ENCODE assay signal across 15 mouse cellular contexts in the genomic region with DNA sequence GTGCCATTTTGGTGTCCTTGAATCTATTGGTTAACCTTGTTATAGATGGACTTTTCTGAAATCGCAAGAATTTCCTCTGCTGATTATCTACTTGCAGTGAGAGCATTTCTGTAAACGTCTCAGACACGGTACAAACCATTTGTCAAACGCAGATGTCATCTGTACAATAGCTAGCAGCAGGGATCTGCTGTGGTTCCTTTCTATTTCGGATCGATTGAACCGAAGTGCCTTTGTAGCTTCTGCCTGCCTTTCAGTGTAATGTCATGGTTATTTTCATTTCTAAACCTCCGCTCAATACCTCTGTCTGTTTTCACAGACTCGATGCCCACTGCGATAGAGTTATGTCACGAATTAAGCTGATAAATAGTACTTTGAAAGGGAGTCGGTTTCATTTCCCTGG.
A peak's percentile ranks its signal among the peaks of the same experiment; 100 is the strongest.
DNase-seq lines count a peak whose midpoint lies in the region; ATAC-seq and TF ChIP-seq lines count a peak whose summit lies in the region.
"Had no signal": no experiment of that assay in that cellular context is flagged by ENCODE, and none has a peak within 500 bp of the region (broad histone marks: within the 10 kb centered on the region; RNA-seq: fewer than 3 reads in every experiment).

No protein-coding gene starts in this region.

- peak; percentile 36 for DNase-seq in midbrain, embryonic 10.5 days (ENCODE audit: low spot score)
- no peak for DNase-seq in midbrain, postnatal 0 days (ENCODE audit: low spot score)
- no peak for DNase-seq in right cerebral cortex, adult 2 months (ENCODE audit: low spot score in 2 of 2)
- DNase-seq in kidney, adult 8-10 months = no peak
- DNase-seq in ovary, adult 18-20 months (ENCODE audit: low spot score) = no peak
- DNase-seq: adrenal gland, postnatal 36 days; cerebellum, adult 2 months; heart, adult 18-20 months; lung, embryonic 14.5 days had no signal

- H3K36me3 ChIP-seq in midbrain, embryonic 10.5 days = no peaks in the 10 kb centered on the region
- no peaks in the 10 kb centered on the region for H3K36me3 ChIP-seq in midbrain, postnatal 0 days (ENCODE audit: insufficient read depth, low read length)
- H3K36me3 ChIP-seq in hindbrain, embryonic 13.5 days = no peaks in the 10 kb centered on the region
- no peaks in the 10 kb centered on the region for H3K36me3 ChIP-seq in midbrain, embryonic 12.5 days
- H3K36me3 ChIP-seq: embryonic facial prominence, embryonic 12.5 days; G1E; limb, embryonic 15.5 days had no signal

- H3K9me3 ChIP-seq in midbrain, embryonic 10.5 days (replicated peaks) = no peaks in the 10 kb centered on the region
- no peaks in the 10 kb centered on the region for H3K9me3 ChIP-seq in midbrain, postnatal 0 days (ENCODE audit: low read length)
- H3K9me3 ChIP-seq in hindbrain, embryonic 13.5 days = no peaks in the 10 kb centered on the region
- H3K9me3 ChIP-seq in midbrain, embryonic 12.5 days = no peaks in the 10 kb centered on the region
- H3K9me3 ChIP-seq: embryonic facial prominence, embryonic 12.5 days; G1E; limb, embryonic 15.5 days had no signal

- TF ChIP-seq CTCF in midbrain, postnatal 0 days (IDR thresholded peaks at IDR 0.05) = no peak

- no peak overlapping the region for H3K27ac ChIP-seq in midbrain, embryonic 10.5 days (replicated peaks)
- H3K27ac ChIP-seq in midbrain, postnatal 0 days (ENCODE audit: low read depth, low read length) = no peak overlapping the region
- H3K27ac ChIP-seq in hindbrain, embryonic 13.5 days = no peak overlapping the region
- H3K27ac ChIP-seq in midbrain, embryonic 12.5 days (replicated peaks) = no peak overlapping the region
- H3K27ac ChIP-seq: embryonic facial prominence, embryonic 12.5 days; limb, embryonic 15.5 days had no signal

- peaks cover 41% of the 10 kb centered on the region for H3K4me1 ChIP-seq in midbrain, embryonic 10.5 days
- no peaks in the 10 kb centered on the region for H3K4me1 ChIP-seq in midbrain, postnatal 0 days (ENCODE audit: insufficient read depth, low read length)
- peaks cover 17% of the 10 kb centered on the region; the same call in 1 of the 2 replicates for H3K4me1 ChIP-seq in hindbrain, embryonic 13.5 days (replicated peaks)
- H3K4me1 ChIP-seq in midbrain, embryonic 12.5 days = peaks cover 13% of the 10 kb centered on the region
- H3K4me1 ChIP-seq: limb, embryonic 15.5 days had no signal

- H3K4me3 ChIP-seq in midbrain, embryonic 10.5 days = no peak overlapping the region
- H3K4me3 ChIP-seq in midbrain, postnatal 0 days (ENCODE audit: low read depth, low read length) = no peak overlapping the region
- 0 out of 2 replicates have a peak overlapping the region, but pooled peaks have one; percentile 11 for H3K4me3 ChIP-seq in hindbrain, embryonic 13.5 days
- H3K4me3 ChIP-seq in midbrain, embryonic 12.5 days = no peak overlapping the region
- H3K4me3 ChIP-seq: embryonic facial prominence, embryonic 12.5 days; limb, embryonic 15.5 days had no signal

- 47% methylated on average over 12 of the region's 12 CpGs for WGBS in midbrain, embryonic 10.5 days
- WGBS in midbrain, postnatal 0 days = 15% methylated on average over 12 of the region's 12 CpGs
- 17% methylated on average over 12 of the region's 12 CpGs for WGBS in hindbrain, embryonic 13.5 days
- WGBS in midbrain, embryonic 12.5 days = 26% methylated on average over 12 of the region's 12 CpGs

- H3K27me3 ChIP-seq in midbrain, embryonic 10.5 days (ENCODE audit: low read depth, poor library complexity, severe bottlenecking) = peaks cover 51% of the 10 kb centered on the region
- no peaks in the 10 kb centered on the region for H3K27me3 ChIP-seq in midbrain, postnatal 0 days (ENCODE audit: insufficient read depth, low read length)
- H3K27me3 ChIP-seq in hindbrain, embryonic 13.5 days = peaks cover 32% of the 10 kb centered on the region
- peaks cover 14% of the 10 kb centered on the region for H3K27me3 ChIP-seq in midbrain, embryonic 12.5 days
- H3K27me3 ChIP-seq: embryonic facial prominence, embryonic 12.5 days; limb, embryonic 15.5 days had no signal

- H3K4me2 ChIP-seq in midbrain, postnatal 0 days (ENCODE audit: low read depth, low read length, poor library complexity, severe bottlenecking) = no peak overlapping the region
- H3K4me2 ChIP-seq in hindbrain, embryonic 13.5 days = peak overlapping the region; percentile 34
- H3K4me2 ChIP-seq in midbrain, embryonic 12.5 days (replicated peaks) = peak overlapping the region; percentile 27
- H3K4me2 ChIP-seq: embryonic facial prominence, embryonic 12.5 days; limb, embryonic 15.5 days; lung, embryonic 14.5 days had no signal

- no peak overlapping the region for H3K9ac ChIP-seq in midbrain, postnatal 0 days (replicated peaks; ENCODE audit: low read length, poor library complexity, severe bottlenecking)
- H3K9ac ChIP-seq in hindbrain, embryonic 13.5 days = no peak overlapping the region
- no peak overlapping the region for H3K9ac ChIP-seq in midbrain, embryonic 12.5 days (replicated peaks)
- H3K9ac ChIP-seq: embryonic facial prominence, embryonic 12.5 days; limb, embryonic 15.5 days; lung, embryonic 14.5 days had no signal

- ATAC-seq in midbrain, postnatal 0 days (ENCODE audit: low FRiP score) = no peak
- ATAC-seq in hindbrain, embryonic 13.5 days (ENCODE audit: low FRiP score) = 0 out of 2 replicates have a peak, but pooled peaks have one; percentile 5
- ATAC-seq in midbrain, embryonic 12.5 days (ENCODE audit: low FRiP score, low read depth) = peak; percentile 63; the same call in 1 of the 2 replicates
- ATAC-seq: inflammation-experienced regulatory T-cells, adult 6 months had no signal
